Mouse (Mus musculus) activated CD4-positive, CD25-positive, alpha-beta regulatory T cell, adult 4 months (primary cell): ENCODE measurements around the gene B3gnt6. TPM values are rescaled to one million over a fixed set of nuclear protein-coding genes. Genes with fewer than 3 reads are reported as not detected.
"Not testable (repeated sequence)": the region's sequence is repeated elsewhere in the genome, so short reads cannot be mapped to it uniquely, and the experiment has no call there.

Source experiments
- ATAC-seq: one replicate; pipeline ENCODE4 v1.8.0; 2017
- polyA plus RNA-seq, 2 experiments: library from polyadenylated mRNA; unstranded; fragments of 100-300 nt; shearing (Covaris generic); gene quantifications; one replicate each; pipeline ENCODE4 v1.2.1; 2017

B3gnt6 gene
- not detected for polyA plus RNA-seq

GRCm38 (mm10) chr7:98199381-98199780 is at the start of gene B3gnt6:
B3gnt6 (minus strand) TSS chr7:98199481.
- ATAC-seq, result no peak

GRCm38 (mm10) chr7:98236686-98237359 is 37.5 kb upstream of the B3gnt6 start:
- ATAC-seq, result no peak

- ATAC-seq, result no peak
Measured at GRCm38 (mm10) chr7:98223796-98224195, 24.5 kb upstream of the B3gnt6 start.

- ATAC-seq, result no peak
Measured at GRCm38 (mm10) chr7:98216713-98217112, 17.4 kb upstream of the B3gnt6 start.

- ATAC-seq, result no peak
Measured at GRCm38 (mm10) chr7:98202946-98203345, 3.7 kb upstream of the B3gnt6 start.

GRCm38 (mm10) chr7:98201493-98202028 is 2.3 kb upstream of the B3gnt6 start:
- no peak for ATAC-seq

DNA sequence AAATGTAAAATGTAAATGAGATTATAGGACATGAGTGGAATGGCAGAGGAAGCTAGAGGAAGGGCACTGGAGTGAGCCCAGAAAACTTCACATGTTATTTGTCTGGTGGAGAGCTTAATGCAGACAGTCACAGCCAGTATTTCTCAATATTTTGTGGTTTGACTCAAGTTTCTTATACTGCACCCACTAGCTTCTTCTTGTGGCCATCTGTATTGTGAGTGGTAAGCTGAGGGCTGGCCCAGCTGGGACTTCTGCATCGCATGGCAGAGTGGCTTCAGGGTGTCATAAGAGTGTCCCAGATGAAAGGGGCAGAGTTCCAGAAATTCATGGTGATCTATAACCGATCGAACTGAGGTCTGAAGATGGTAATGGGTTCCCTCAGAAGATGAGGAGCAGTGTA is 1.1 kb upstream of the B3gnt6 start:
- no peak for ATAC-seq

DNA sequence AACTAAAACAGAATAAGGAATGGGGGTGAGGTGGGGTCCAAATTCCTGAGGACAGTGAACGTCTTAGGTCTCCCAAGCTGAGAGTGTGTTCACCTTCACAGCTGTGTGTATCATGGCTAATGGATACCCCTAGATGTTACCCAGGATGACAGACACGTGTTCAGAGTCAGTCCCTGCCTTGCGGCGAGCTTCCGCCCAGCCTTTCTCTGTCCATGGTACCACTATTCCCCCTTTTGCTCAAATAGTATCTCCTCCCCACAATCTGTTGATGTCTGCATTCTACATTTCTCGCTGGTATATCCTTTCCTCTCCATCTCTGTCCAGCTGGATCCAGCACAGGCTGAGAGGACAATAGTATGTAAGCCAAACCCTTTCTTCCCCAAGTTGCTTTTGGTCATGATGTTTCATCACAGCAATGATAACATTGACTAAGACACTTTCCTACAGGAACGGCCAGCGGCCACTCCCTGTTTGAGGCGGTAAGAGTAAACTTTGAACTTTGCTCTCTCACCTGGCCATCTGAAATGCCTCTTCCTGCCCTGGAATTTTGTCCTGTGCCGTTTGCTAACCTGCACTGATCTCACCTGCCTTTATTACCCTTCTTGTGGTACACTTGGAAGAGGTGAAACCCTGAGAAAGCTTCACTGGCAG is 4.0 kb downstream of the B3gnt6 start:
- ATAC-seq, result no peak

- ATAC-seq, result peak; percentile 54
Measured at GRCm38 (mm10) chr7:98194026-98194792, 5.1 kb downstream of the B3gnt6 start.

- peak; percentile 44 for ATAC-seq
Measured at GRCm38 (mm10) chr7:98193515-98194025, 5.7 kb downstream of the B3gnt6 start.

DNA sequence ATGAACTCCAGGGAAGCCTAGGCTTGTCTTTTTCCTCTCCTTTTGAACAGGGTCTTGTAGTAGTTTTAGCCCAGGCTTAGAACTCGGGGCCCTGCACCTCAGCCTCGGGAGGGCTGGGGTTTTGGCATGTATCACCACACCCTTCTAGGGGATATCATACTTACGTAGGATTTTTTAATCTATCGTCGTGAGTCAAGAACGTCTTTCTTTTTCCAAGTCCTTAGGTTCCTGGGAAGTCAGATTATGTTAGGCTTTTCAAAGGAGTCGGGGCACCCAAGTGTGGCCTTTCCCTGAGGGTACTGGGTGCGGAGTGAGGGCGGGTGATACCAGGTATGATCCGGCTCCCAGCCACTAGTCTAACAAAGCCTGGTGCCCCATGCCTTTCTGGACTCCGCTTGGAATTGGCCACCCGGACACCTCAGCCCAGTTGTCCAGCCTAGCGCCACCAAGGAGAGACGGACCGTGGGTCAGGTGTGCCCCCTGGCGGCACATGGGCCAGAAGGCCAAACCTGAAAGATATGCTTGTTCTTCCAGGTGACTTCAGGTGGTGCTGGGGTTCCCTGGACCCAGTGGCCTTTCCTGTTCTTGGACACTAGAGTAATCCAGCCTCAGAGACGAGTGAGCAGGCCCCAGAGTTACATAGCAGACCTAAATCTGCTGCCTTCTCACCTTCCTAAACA is 7.6 kb downstream of the B3gnt6 start:
- no peak for ATAC-seq

- ATAC-seq, result no peak
Measured at GRCm38 (mm10) chr7:98190578-98190977, 8.7 kb downstream of the B3gnt6 start.

- no peak for ATAC-seq
Measured at GRCm38 (mm10) chr7:98189745-98190144, 9.5 kb downstream of the B3gnt6 start.

- no peak for ATAC-seq
Measured at GRCm38 (mm10) chr7:98188680-98189079, 10.6 kb downstream of the B3gnt6 start.

- ATAC-seq, result no peak
Measured at GRCm38 (mm10) chr7:98188238-98188637, 11.0 kb downstream of the B3gnt6 start.

DNA sequence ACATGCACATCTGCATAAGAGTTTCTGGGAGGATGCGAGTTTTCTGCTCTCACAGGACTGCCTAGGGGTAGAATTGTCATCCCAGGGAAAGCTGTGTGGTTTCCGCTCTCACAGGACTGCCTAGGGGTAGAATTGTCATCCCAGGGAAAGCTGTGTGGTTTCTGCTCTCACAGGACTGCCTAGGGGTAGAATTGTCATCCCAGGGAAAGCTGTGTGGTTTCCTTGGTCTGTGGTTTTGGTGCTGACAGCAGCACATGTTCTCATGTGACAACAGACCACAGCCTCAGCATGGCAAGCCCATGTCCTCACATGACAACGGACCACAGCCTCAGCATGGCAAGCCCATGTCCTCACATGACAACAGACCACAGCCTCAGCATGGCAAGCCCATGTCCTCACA is 11.9 kb downstream of the B3gnt6 start:
- not testable (repeated sequence) for ATAC-seq

DNA sequence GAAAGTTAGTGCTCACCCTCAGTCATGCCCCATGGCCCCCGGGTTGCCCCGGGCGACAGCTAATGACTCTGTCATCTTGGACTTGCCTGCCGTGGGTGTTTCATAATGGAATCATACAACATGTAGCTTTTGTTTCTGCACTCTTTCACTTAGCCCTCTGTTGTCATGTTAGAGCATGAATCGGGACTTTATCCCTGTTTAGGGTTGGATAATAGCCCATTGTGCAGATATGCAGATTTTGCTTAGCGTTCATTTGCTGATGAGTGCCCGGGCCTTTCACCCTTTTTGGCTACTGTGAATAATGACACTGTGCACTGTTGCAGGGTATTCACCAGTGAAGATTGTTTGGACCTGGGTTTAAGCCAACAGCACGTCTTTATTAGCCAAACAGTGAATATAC is 12.6 kb downstream of the B3gnt6 start:
- no peak for ATAC-seq

GRCm38 (mm10) chr7:98185326-98185725 is 14.0 kb downstream of the B3gnt6 start:
- no peak for ATAC-seq

GRCm38 (mm10) chr7:98178560-98179231 is 20.6 kb downstream of the B3gnt6 start:
- no peak for ATAC-seq

- ATAC-seq, result peak; percentile 86
Measured at GRCm38 (mm10) chr7:98177929-98178559, 21.2 kb downstream of the B3gnt6 start, which contains the start of gene Capn5. Capn5 (minus strand) TSS chr7:98178274.

DNA sequence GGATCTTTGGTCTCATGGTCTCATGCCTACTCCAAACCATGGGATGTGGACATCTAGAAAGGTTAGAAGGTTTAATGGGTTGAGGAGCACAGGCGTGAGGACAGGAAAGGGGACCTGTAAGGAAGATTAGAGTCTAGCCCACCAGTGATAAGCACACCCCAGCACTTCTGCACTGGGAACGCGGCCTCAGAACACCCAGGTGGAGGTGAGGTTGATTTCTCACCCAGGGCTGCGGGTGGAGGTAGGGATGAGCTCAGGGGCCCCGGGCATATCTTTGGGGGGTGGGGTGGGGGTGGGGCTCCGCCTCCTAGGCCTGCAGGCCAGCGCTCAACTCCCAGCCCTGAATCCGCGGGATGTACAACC is 21.7 kb downstream of the B3gnt6 start:
- ATAC-seq, result no peak
